Mouse (Mus musculus) mature B cell (primary cell): ENCODE measurements around the gene Magi3.

Source experiments
- in situ Hi-C: fragments of 300-500 bp; cut with MboI; formaldehyde crosslinking; loops from 2 replicates; pipeline ENCODE4 v1.14.3; 2019

Gene Magi3

DNA sequence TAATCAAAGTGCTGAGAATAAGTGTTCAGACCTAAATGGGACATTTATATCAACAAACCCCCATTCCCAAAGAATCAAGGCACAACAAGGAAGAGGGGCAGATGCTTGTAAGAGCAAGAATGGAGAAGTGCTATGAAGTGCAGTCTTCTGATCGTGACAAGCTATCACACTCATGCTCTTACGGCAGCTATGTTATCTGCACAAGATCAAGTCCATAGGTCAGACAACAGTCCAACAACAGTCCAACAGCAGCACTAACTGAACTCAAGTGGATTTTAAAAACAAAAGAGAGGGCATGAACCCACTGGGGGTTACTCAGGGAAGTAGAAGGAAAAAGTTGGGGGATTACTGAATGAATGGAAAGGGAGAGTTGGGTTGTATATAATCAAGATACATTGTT lies 30.4 kb downstream of the Magi3 start:
- in situ Hi-C loops: no loop called here

- in situ Hi-C loops: no loop called here
Observed at GRCm38 (mm10) chr3:104189234-104189633, 30.9 kb downstream of the Magi3 start.

- in situ Hi-C loops: no loop called here
Observed at GRCm38 (mm10) chr3:104184270-104184669, 35.9 kb downstream of the Magi3 start.

DNA sequence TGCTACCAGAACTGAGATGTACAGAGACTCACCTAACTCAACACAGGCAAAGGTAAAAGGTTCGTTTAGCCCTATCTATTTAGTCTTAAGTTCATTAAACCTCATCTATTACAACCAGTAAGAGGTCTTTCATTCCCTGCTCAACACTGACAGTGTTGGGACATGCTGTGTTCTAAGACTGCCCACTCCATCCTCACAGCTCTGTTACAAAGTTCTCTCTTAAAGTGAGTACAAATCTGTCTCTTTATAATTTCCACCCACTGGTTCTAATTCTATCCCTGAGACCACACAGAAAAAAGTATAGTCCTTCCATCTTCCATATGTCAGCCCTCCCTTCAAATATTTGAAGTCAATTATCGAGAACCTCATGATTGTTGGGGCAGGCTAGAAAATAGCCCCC lies 36.5 kb downstream of the Magi3 start:
- in situ Hi-C loops: no loop called here

DNA sequence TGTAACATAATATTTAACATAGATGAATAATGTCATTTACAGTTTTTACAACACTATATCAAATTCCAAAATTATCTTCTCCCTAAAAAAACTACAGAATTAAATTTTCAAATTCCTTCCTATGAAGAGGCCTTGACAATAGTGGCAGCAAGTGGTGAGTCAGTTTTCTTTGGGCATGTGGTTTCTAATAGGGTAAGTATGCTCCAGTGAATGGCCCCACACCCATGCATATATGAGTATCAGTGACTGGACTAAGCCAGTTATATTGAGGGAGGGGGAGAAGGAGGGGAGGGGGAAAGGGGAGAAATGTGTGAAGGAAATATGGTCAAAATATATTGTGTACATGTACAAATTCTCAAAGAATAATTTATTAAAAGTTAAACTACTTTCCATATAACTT lies 37.5 kb downstream of the Magi3 start:
- in situ Hi-C loops: no loop called here

- in situ Hi-C loops: no loop called here
Observed at GRCm38 (mm10) chr3:104161347-104161746, 58.8 kb downstream of the Magi3 start.

DNA sequence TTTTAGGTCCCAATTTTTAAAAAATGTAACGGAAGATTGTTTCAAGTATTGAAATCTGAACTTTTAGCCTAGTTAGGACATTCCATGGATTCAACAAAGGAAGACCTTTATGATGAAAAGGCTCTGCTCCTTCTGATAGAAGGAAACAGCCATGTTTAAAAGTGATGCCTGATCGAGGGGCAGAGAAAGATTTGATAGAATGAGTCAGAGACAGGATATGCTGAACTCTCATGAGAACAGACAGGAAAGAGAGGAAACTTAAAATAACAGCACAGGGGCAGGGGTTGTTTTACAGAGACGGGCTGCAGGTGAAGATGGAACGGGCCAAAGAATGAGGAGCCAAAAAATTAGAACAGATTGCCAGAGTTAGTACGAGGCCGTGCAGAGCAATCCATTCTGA lies 59.6 kb downstream of the Magi3 start:
- in situ Hi-C loops: no loop called here

DNA sequence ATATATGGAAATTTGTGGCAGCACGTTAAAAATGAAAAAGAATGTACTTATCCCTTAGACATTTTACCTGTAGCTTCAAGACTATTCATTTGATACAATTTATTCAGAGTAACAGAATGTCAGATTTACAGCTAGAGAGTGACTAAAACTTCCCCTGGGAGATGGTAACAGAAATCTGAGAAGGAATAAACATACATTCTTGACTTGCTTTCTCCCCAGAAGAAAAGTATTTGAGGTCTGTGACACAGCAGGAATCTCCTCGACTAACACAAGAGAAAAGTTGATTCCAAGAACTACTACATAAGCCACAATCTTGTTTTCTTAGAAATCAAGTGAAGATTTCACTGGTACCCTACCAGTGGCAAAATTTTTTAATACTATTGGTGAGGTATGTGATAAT lies 70.0 kb downstream of the Magi3 start:
- in situ Hi-C loops: no loop called here

DNA sequence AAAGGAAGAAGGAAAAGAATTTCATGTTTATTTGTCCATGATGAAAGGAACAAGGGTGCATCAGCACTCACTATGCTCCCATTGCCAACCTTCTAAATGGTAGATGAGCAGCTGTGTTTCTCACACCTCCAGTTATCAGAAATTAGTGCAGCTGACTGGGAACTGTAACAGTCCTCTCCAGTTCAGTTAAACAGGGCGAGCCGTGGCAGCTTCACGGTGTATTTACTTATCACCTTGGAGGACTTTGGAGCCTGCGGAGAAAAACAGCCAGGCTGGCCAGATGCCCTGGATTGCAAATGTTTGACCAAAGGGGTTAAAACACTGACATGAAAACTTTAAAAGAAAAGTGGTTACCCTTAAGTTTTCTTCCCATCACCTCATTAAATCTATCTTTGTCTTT lies 77.8 kb downstream of the Magi3 start:
- in situ Hi-C loops: no loop called here

GRCm38 (mm10) chr3:104138953-104139450 lies 81.2 kb downstream of the Magi3 start:
- in situ Hi-C loops: no loop called here

DNA sequence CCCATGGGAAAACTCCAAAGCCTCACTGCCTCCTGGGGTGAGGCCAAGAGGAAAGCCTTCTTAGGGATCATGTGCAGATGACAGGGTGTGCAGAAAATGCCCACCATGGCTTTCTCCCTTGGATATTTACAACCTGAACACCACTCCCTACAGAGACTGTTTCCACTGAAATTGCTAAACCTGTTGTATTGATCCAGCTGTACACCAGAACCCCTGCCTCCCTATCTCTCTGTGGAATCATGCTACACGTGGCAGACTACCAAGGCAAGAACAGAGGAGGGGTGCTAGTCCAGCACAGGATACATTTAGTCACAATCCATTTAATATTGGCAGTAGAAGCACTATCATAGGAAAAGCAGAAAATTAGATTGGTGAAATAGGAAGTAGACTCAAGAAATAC lies 94.5 kb downstream of the Magi3 start:
- in situ Hi-C loops: no loop called here

DNA sequence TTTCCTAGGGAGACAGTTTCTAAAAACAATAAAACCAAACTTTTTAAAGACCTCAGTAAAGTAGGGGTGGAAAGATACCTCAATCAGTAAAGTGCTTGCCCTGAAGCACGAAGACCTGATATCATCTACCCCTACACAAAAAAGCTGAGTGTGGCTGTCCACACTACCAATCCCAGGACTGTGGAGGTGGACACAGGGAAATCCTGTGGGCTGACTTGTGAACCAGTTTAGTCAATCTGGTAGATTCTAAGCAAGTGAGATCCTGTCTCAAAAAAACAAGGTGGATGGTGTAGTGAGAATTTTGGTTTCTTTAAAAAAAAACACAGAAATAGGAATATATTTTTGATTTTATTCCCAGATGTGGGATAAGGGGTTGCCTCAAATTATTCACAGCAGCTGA lies 96.3 kb downstream of the Magi3 start:
- in situ Hi-C loops: no loop called here

DNA sequence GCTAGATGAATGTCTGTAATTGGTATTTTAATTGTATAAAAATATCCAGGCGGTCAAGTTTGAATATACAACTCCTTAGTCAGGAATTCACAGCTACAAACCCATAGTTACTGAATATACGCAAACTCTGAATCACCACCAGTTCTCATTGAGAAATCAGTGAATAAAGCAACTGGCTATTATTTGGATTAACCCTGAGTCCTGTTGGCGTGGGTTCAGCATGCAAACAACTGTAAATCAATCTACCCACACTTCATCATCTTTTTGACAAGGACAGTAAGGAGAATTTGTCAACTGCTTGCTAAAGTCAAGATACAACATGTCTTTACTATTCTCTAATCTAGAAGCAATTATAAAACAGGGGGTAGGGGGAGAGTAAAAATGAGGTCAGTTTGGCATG lies 110.7 kb downstream of the Magi3 start:
- in situ Hi-C loops: no loop called here

DNA sequence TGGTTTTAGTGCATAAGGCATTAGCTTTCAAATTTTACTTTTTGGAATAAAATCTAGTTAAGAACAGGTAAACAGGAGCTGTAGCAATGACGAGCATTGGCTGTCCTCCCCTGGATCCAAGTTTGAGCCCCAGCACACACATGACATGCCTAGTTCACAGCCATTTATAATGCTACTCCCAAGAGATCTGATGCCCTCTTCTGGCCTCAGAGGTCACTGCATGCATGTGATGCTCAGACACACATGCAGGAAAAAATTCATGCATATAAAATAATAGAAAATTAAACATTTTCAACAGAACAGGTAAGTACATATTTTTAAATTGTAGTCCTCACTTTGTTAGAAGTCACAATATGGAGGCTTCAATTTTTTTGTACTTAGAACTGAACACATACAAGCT lies 115.2 kb downstream of the Magi3 start:
- in situ Hi-C loops: no loop called here

DNA sequence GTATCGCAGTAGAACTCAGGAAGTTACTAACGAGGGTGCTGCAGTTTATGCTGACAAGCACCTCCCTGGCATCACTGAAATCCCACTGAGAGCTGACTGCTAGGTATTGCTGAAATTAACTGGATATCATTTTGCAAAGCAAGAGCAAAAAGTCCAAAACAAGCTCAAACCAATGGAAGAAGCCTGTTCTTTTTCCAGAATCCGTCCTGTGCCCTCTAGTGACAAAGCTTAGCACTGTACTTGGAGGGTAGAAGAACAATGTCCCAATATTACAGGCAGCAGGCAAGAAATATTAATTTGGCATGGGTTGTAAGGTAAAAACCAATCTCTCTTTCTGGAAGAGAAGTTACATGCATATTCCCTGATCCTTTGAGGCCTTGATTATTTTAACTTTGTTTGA lies 118.5 kb downstream of the Magi3 start:
- in situ Hi-C loops: no loop called here

GRCm38 (mm10) chr3:104101249-104101648 lies 118.9 kb downstream of the Magi3 start:
- in situ Hi-C loops: no loop called here

DNA sequence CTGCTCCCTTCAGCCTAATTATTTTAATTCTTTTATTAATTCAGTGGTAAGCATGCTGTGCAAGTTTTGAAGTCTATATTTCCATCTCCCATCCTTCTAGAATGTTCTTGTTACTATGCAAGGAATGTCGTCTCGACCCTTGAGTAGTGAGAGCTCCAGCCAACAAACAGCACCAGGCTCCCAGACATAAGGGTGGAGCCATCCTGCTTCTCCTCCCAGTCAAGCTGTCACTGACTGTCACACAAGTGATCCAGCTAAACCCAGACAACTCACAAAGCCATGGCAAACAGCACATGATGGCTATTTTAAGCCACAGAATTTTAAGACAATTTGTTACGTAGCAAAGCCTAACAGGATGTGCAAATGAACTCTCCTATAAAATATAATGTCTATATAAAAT lies 124.2 kb downstream of the Magi3 start:
- in situ Hi-C loops: no loop called here

GRCm38 (mm10) chr3:104094646-104095045 lies 125.5 kb downstream of the Magi3 start:
- in situ Hi-C loops: no loop called here

DNA sequence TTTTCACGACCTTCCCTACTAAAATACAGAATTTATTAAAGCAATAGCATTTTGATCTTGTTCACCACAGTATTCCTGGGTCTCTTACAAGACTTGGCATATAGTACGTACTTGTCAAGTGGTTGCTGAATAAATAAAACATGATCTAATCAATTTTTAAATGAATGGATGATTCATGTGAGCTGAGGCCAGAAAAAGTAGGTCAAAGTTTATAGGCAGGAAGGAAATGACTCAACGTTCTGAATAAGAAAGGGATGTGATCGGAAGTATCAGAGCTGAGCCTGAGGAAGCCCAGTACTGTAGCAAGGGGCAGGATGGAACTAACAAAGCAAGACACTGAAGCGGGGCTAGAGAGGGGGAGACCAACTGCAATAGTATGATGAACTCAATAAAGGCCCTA lies 127.4 kb downstream of the Magi3 start:
- in situ Hi-C loops: no loop called here

DNA sequence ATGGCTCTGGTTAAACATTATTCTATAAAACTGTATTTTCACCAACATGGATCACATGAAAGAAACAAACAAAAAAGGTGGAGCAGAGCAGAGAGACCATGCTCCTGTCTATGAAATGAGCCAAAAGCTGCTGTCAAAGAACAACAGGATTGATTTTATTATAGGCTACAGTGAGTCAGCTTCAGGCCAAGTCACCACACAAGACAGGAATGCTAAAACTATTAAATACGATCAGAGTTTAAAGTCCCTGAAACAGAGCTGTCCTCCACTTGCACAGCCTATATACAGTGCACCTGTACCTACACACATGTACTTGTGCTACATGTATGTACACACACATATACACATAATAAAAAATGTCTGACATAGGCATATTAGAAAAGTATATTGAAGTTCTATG lies 138.1 kb downstream of the Magi3 start:
- in situ Hi-C loops: no loop called here

DNA sequence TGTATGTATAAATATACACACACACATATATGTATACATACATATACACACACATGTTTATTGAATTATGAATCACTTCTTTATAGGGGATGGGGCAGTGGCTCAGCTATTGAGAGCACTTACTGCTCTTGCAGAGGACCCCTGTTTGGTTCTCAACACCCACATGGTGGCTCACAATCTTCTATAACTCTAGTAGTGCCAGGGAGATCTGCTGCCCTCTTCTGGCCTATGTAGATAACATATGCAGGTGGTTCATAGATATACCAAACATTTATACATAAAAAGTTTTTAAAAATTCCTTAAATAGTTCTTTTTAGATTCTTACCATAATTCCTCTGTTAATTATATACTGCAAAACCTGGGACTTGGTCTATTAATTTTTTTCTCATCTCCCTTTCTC lies 141.4 kb downstream of the Magi3 start:
- in situ Hi-C loops: no loop called here

- in situ Hi-C loops: no loop called here
Observed at GRCm38 (mm10) chr3:104069395-104069794, 150.8 kb downstream of the Magi3 start.

GRCm38 (mm10) chr3:104059001-104059622 lies 161.1 kb downstream of the Magi3 start:
- in situ Hi-C loops: no loop called here

GRCm38 (mm10) chr3:104032747-104033146 lies 187.4 kb downstream of the Magi3 start:
- in situ Hi-C loops: no loop called here
